Mouse (Mus musculus) small intestine, adult 2 months (tissue): ENCODE data around the gene Mark3.

Source experiments
- CTCF ChIP-seq: fragments of 200-500 bp; IDR thresholded peaks from 2 replicates; pipeline ENCODE4 v1.5.1; 2012; ENCODE audit warnings: low read depth, mild to moderate bottlenecking, control low read depth, inconsistent platforms, low read length, moderate library complexity, mixed read lengths; ENCODE audit not compliant: insufficient replicate concordance, insufficient read length; ENCODE audit errors: extremely low read depth
- POLR2A ChIP-seq: fragments of 200-500 bp; IDR thresholded peaks from 2 replicates; pipeline ENCODE4 v1.6.1; 2012; ENCODE audit warnings: low read depth, mild to moderate bottlenecking, control low read depth, inconsistent platforms, low read length, moderate library complexity

- TF ChIP-seq CTCF (no peak), POLR2A (no peak)
Observed at GRCm38 (mm10) chr12:111559647-111560258, 14.6 kb upstream of the Mark3 start.
